Mouse (Mus musculus) MEL (cell line): Measurements from ENCODE around the gene Syn2. TPM values are rescaled to one million over a fixed set of nuclear protein-coding genes. Genes with fewer than 3 reads are reported as not detected.

ENCODE experiments used
- DNase-seq: peaks from one replicate; pipeline ENCODE4 v3.0.0; 2011; ENCODE audit warnings: low read depth, low spot score
- H3K27ac ChIP-seq: 2 replicates; pipeline ENCODE4 v1.5.1; 2012; ENCODE audit warnings: low read depth, mild to moderate bottlenecking, control low read depth, low read length, moderate library complexity; ENCODE audit not compliant: control insufficient read depth
- H3K27me3 ChIP-seq, 2 experiments: fragments of 150-350 bp in 1 of 2; sonication (generic) in 1 of 2; 2 replicates each; pipeline ENCODE4 v1.6.1; 2012; ENCODE audit warnings: low read length in 2 of 2, mild to moderate bottlenecking in 2 of 2, improper control_type of control experiment in 1 of 2, moderate library complexity in 1 of 2; ENCODE audit not compliant: insufficient read depth in 2 of 2, control insufficient read depth in 1 of 2
- H3K36me3 ChIP-seq, 2 experiments: 2 replicates each; pipeline ENCODE4 v1.6.1; 2012 to 2014; ENCODE audit warnings: low read length in 2 of 2, improper control_type of control experiment in 1 of 2, inconsistent platforms in 1 of 2, mild to moderate bottlenecking in 1 of 2; ENCODE audit not compliant: insufficient read depth in 2 of 2, control insufficient read depth in 1 of 2
- H3K4me1 ChIP-seq, 2 experiments: fragments of 150-350 bp in 1 of 2; sonication (generic) in 1 of 2; 2 replicates each; pipeline ENCODE4 v1.6.1; 2012; ENCODE audit warnings: low read length in 2 of 2, improper control_type of control experiment in 1 of 2, mild to moderate bottlenecking in 1 of 2; ENCODE audit not compliant: insufficient read depth in 2 of 2, control insufficient read depth in 1 of 2
- H3K4me3 ChIP-seq, 2 experiments: fragments of 150-350 bp in 1 of 2; sonication (generic) in 1 of 2; 2 replicates each; pipeline ENCODE4 v1.5.1; 2012; ENCODE audit warnings: low read depth in 2 of 2, low read length in 2 of 2, mild to moderate bottlenecking in 2 of 2, moderate library complexity in 2 of 2, control low read depth in 1 of 2, improper control_type of control experiment in 1 of 2; ENCODE audit not compliant: control insufficient read depth in 1 of 2, insufficient read depth in 1 of 2
- H3K79me2 ChIP-seq: 2 replicates; pipeline ENCODE4 v1.6.1; 2012; ENCODE audit warnings: mild to moderate bottlenecking, low read length, moderate library complexity; ENCODE audit not compliant: control insufficient read depth, poor library complexity, insufficient read depth
- H3K9ac ChIP-seq: 2 replicates; pipeline ENCODE4 v1.6.1; 2012; ENCODE audit warnings: low read depth, mild to moderate bottlenecking, control low read depth, low read length, moderate library complexity; ENCODE audit not compliant: control insufficient read depth, poor library complexity, severe bottlenecking
- H3K9me3 ChIP-seq: fragments of 150-350 bp; sonication (generic); replicated peaks from 2 replicates; pipeline ENCODE4 v1.6.1; 2012; ENCODE audit warnings: mild to moderate bottlenecking, low read length, improper control_type of control experiment, moderate library complexity; ENCODE audit not compliant: insufficient read depth
- BHLHE40 ChIP-seq: IDR thresholded peaks from 2 replicates; pipeline ENCODE4 v1.6.1; 2012; ENCODE audit warnings: low read depth, mild to moderate bottlenecking, inconsistent platforms, low read length, improper control_type of control experiment, borderline replicate concordance
- CHD2 ChIP-seq: IDR thresholded peaks from 2 replicates; pipeline ENCODE4 v1.6.1; 2011; ENCODE audit warnings: low read length, improper control_type of control experiment
- GATA1 ChIP-seq: IDR thresholded peaks from 2 replicates; pipeline ENCODE4 v1.6.1; 2011; ENCODE audit warnings: low read depth, low read length, improper control_type of control experiment
- HCFC1 ChIP-seq: IDR thresholded peaks from 2 replicates; pipeline ENCODE4 v1.6.1; 2012; ENCODE audit warnings: low read depth, mild to moderate bottlenecking, inconsistent platforms, low read length, improper control_type of control experiment, moderate library complexity
- JUND ChIP-seq: IDR thresholded peaks from 2 replicates; pipeline ENCODE4 v1.6.1; 2011; ENCODE audit warnings: low read depth, mild to moderate bottlenecking, improper control_type of control experiment, low read length
- MAFK ChIP-seq: IDR thresholded peaks from 2 replicates; pipeline ENCODE4 v1.6.1; 2011; ENCODE audit warnings: low read depth, mild to moderate bottlenecking, low read length, improper control_type of control experiment, borderline replicate concordance
- MAX ChIP-seq: IDR thresholded peaks from 2 replicates; pipeline ENCODE4 v1.6.1; 2011; ENCODE audit warnings: low read length, improper control_type of control experiment
- MEF2A ChIP-seq: IDR thresholded peaks from 2 replicates; pipeline ENCODE4 v1.6.1; 2014; ENCODE audit warnings: low read depth, mild to moderate bottlenecking, inconsistent platforms, low read length, improper control_type of control experiment; ENCODE audit not compliant: poor library complexity, insufficient replicate concordance, severe bottlenecking; ENCODE audit errors: extremely low read depth
- MXI1 ChIP-seq: IDR thresholded peaks from 2 replicates; pipeline ENCODE4 v1.6.1; 2011; ENCODE audit warnings: mild to moderate bottlenecking, low read depth, low read length, improper control_type of control experiment
- MYC ChIP-seq: IDR thresholded peaks from 2 replicates; pipeline ENCODE4 v1.6.1; 2011; ENCODE audit warnings: low read depth, mild to moderate bottlenecking, low read length, improper control_type of control experiment, moderate library complexity
- NRF1 ChIP-seq: IDR thresholded peaks from 2 replicates; pipeline ENCODE4 v1.6.1; 2014; ENCODE audit warnings: low read depth, mild to moderate bottlenecking, inconsistent platforms, low read length, improper control_type of control experiment, moderate library complexity; ENCODE audit not compliant: poor library complexity, insufficient read depth, severe bottlenecking
- RAD21 ChIP-seq: IDR thresholded peaks from 2 replicates; pipeline ENCODE4 v1.6.1; 2011; ENCODE audit warnings: mild to moderate bottlenecking, low read depth, low read length, improper control_type of control experiment
- SMC3 ChIP-seq: IDR thresholded peaks from 2 replicates; pipeline ENCODE4 v1.6.1; 2011; ENCODE audit warnings: low read depth, low read length, improper control_type of control experiment
- TAL1 ChIP-seq: IDR thresholded peaks from 2 replicates; pipeline ENCODE4 v1.6.1; 2012; ENCODE audit warnings: mild to moderate bottlenecking, inconsistent platforms, low read length, moderate library complexity, mixed read lengths
- TBP ChIP-seq: IDR thresholded peaks from 2 replicates; pipeline ENCODE4 v1.8.0; 2011; ENCODE audit warnings: low read depth, low read length, improper control_type of control experiment
- TCF12 ChIP-seq: IDR thresholded peaks from 2 replicates; pipeline ENCODE4 v1.6.1; 2014; ENCODE audit warnings: low read depth, mild to moderate bottlenecking, inconsistent platforms, low read length, improper control_type of control experiment, moderate library complexity
- UBTF ChIP-seq: IDR thresholded peaks from 2 replicates; pipeline ENCODE4 v1.6.1; 2012; ENCODE audit warnings: low read depth, mild to moderate bottlenecking, inconsistent platforms, low read length, improper control_type of control experiment, moderate library complexity, borderline replicate concordance; ENCODE audit not compliant: insufficient read depth
- USF1 ChIP-seq: IDR thresholded peaks from 2 replicates; pipeline ENCODE4 v1.6.1; 2014; ENCODE audit warnings: low read depth, mild to moderate bottlenecking, inconsistent platforms, low read length, improper control_type of control experiment, moderate library complexity
- ZC3H11A ChIP-seq: IDR thresholded peaks from 2 replicates; pipeline ENCODE4 v1.6.1; 2012; ENCODE audit warnings: low read depth, mild to moderate bottlenecking, inconsistent platforms, low read length, improper control_type of control experiment
- ZKSCAN1 ChIP-seq: IDR thresholded peaks from 2 replicates; pipeline ENCODE4 v1.6.1; 2012; ENCODE audit warnings: low read depth, mild to moderate bottlenecking, inconsistent platforms, low read length, improper control_type of control experiment, moderate library complexity
- ZMIZ1 ChIP-seq: IDR thresholded peaks from 2 replicates; pipeline ENCODE4 v1.6.1; 2012; ENCODE audit warnings: low read depth, mild to moderate bottlenecking, inconsistent platforms, low read length, improper control_type of control experiment, moderate library complexity
- polyA plus RNA-seq, 2 experiments: library from polyadenylated mRNA; stranded (reverse) in 1 of 2; unstranded in 1 of 2; fragments of >175 nt in 1 of 2; fragments of >200 nt in 1 of 2; gene quantifications; 2 replicates each; pipeline versions ENCODE4 v1.2.1 to v1.2.4; 2012; ENCODE audit warnings: low replicate concordance in 2 of 2, low read depth in 1 of 2; ENCODE audit not compliant: insufficient read length in 2 of 2, insufficient read depth in 1 of 2, missing spikeins in 1 of 2
- total RNA-seq: library from RNA; depleted of rRNA; stranded (reverse); fragments of 300-350 nt; gene quantifications from 2 replicates; pipeline ENCODE4 v1.2.3, GENCODE M21; 2012

Syn2 gene
- total and polyA plus RNA-seq, 3 experiments = not detected

DNA sequence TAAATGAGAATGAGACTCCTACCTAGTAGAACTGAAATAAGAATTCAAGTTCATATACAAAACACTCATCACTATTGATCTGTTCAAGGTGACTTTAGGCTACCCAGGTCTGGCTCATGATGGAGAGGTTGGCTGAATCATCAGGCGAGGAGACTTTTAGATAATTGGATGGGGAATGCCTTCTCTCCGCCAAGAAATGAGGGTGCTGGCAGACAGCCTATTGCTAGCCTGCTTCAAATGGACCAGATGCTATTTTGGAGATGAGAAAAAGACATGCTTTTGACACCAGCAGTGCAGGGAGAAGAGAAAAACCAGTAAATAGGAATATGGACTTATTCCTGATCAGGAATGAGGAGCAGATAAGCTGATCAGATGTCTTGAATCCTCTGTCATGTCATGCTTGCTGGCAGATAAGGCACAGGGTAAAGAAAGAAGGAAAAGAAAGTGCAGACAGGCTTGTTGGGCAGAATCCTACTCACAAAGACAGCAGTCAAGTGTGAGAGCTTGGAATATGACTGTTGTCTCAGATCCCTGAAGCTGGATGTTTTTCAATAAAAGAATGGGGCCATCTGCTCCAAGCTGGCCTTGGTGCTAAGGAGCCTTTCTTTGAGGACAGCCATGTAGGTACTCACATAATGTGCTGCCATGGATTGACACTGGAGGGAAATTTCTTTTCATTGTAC is 9.9 kb upstream of the Syn2 start:
- DNase-seq = no peak
- no peak overlapping the region for H3K27ac ChIP-seq
- no peaks in the 10 kb centered on the region for H3K36me3 ChIP-seq
- H3K9me3 ChIP-seq = no peaks in the 10 kb centered on the region
- H3K4me3 ChIP-seq = no peak overlapping the region
- no peak overlapping the region for H3K9ac ChIP-seq
- H3K27me3 ChIP-seq = no peaks in the 10 kb centered on the region; a peak in 3 of 4 replicates
- no peak for TF ChIP-seq BHLHE40
- no peak for TF ChIP-seq TBP
- no peak for TF ChIP-seq ZMIZ1
- TF ChIP-seq MAFK = no peak
- no peak for TF ChIP-seq JUND
- no peak for TF ChIP-seq UBTF
- TF ChIP-seq CHD2 = no peak
- no peak for TF ChIP-seq TAL1
- TF ChIP-seq ZKSCAN1 = no peak
- TF ChIP-seq RAD21 = no peak
- TF ChIP-seq MYC = no peak
- no peak for TF ChIP-seq NRF1
- no peak for TF ChIP-seq MXI1
- TF ChIP-seq GATA1 = no peak
- TF ChIP-seq SMC3 = no peak
- H3K4me1 ChIP-seq = no peaks in the 10 kb centered on the region
- no peaks in the 10 kb centered on the region for H3K79me2 ChIP-seq

DNA sequence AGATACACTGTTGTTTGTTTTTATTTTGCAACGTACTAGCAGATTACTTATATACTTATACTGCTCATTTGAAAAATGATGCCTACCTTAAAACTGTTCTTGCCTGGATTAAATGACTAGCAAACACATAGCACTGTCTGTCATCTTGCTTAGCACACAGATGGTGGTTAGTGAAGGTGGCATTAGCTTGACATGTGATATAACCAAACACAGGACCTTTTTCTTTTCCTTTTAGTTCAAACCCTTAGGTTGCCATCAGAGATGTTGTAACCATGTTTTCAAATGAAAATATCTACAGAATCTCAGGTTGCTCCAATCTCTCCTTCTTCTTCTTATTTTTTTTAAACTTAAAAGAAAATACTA is 9.4 kb upstream of the Syn2 start:
- no peak for DNase-seq
- Histone ChIP-seq H3K36me3 (no peaks in the 10 kb centered on the region), H3K27me3 (no peaks in the 10 kb centered on the region; a peak in 3 of 4 replicates), H3K9me3 (no peaks in the 10 kb centered on the region), H3K9ac (no peak overlapping the region), H3K27ac (no peak overlapping the region), H3K79me2 (no peaks in the 10 kb centered on the region)
- TF ChIP-seq TAL1 (no peak), USF1 (no peak), HCFC1 (no peak), MYC (no peak), ZC3H11A (no peak), MEF2A (no peak), MAX (no peak), TCF12 (no peak)
- TF ChIP-seq, all 39 proteins: peak for 0
- Histone ChIP-seq H3K4me3 (no peak overlapping the region), H3K4me1 (no peaks in the 10 kb centered on the region)
